Mouse (Mus musculus) ovary, postnatal 10 days (tissue): ENCODE results near the gene Antxr2.

Experiments
- DNase-seq: peaks from one replicate; pipeline ENCODE4 v3.0.0; 2022; ENCODE audit warnings: low spot score

The Antxr2 gene

GRCm38 (mm10) chr5:97907482-97907881 lies 123.4 kb downstream of the Antxr2 start:
- no peak for DNase-seq

DNA sequence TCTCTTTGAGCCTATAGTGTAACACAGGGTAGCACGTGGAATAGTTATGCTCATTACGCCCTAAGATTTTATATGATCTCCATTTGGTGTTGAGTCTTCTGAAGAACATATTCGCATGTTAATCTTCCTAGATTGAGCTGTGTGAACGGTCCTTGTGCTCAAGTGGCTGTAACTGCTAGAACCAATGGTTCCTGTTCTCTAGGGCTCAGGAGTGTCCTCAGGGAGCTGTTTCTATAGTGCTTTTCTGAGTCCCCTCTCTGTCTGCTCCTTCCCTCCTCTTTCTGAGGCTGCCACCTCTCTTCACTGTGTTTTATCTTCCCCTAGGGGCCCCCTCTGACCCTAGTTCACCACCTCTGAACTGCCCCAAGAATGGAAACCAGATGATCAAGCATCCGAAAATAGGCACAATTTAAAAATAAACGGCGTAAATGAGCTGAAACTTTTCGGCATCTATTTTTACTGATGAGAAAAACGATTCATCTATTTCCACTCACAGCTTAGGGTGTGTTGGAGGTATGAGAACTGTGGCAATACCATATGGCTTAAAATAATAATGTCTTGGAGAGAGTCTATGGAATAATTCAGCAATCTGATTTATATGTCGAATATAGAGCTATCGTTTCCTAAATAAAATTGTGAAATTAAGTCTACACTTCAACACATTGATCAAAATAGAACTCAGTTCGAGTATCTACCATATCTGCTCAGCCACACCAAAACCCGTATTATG lies 124.1 kb downstream of the Antxr2 start:
- DNase-seq: no peak

- no peak for DNase-seq
These were observed 125.0 kb downstream of the Antxr2 start for GRCm38 (mm10) chr5:97905856-97906255.

GRCm38 (mm10) chr5:97901096-97901495 lies 129.7 kb downstream of the Antxr2 start:
- DNase-seq: no peak

DNA sequence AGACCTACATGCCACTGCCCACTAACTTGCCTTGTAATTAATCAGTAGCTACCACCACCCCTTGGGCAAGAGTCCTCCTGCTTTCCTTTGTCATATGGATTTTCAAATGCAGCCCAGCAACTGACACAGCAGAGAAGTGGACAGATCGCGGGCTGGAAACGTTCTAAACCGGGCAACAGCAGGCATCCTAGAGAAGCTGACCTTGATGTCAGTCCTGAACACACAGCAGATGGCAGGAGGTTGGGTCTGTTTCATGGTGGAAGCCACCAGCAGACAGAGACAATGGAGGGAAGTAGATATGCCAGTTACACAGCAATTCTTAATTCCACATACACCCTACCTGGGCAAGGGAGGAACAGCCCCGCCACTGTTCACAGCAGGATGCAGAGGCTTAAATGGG lies 131.5 kb downstream of the Antxr2 start:
- no peak for DNase-seq

- DNase-seq: no peak
These were observed 145.4 kb downstream of the Antxr2 start for GRCm38 (mm10) chr5:97885427-97885826.

DNA sequence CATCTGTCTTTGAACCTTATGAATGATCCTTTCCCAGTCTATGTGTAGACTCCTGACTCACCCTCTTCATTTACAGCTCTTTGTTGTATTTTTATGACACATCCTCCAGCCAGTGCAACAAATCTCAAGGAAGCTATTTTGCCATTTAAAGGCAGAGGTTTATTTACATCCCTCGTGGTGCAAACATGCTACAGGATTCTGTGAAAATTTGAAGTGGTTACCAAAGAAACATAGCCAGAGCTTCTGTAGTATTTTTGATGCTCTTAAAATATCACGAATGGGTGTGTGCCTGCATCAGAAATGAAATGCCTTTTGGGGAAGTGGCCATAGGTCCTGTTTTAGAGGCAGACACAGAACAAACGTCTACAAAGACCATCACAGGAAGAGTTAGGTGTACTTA lies 146.7 kb downstream of the Antxr2 start:
- no peak for DNase-seq

DNA sequence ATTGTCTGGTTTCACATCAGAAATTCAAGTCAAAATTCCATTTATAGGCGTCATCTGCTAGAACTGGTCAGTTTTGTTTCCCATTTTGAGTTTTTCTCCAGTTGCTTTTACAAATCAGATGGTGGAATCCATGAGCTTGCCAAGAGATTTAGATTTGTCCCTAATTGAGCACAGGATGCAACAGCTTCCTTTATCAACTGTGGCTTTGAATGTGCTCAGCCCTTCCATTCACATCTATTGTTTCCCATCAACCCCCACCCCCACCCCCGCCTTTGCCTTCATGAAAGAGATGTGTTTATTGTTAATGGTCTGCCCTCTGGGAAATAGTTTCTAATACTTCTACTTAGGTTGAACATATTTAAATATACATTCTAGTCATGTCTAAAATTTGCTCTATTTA lies 149.4 kb downstream of the Antxr2 start:
- DNase-seq: no peak

- DNase-seq: no peak
These were observed 150.7 kb downstream of the Antxr2 start for GRCm38 (mm10) chr5:97880115-97880514.

- no peak for DNase-seq
These were observed 152.0 kb downstream of the Antxr2 start for GRCm38 (mm10) chr5:97878871-97879270.

DNA sequence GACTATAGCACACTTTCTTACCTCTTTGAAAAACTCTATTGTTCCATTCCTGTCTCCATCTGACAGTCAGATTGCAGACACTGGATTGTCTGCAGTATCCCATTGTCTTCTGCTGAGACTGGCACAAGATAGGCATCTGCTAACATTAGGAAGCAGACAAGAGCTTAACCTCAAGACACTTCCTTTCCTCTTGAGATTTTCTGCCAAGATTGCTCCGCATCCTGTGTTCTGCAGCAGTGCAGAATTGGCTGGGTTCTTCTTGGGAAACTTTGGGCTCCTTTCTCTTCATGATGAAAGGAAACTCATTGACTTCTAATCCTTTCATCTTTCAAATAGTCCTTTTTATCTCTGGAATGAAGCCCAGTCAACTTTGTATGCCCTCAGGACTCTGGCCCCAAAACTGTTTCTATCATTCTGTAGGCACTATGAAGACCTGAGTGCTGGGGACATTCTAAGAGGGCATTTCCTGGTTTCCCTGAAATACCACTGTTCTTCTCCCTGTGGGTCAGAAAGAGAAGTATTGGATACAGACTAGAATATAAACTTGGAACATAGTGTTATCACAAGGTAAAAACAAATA lies 152.5 kb downstream of the Antxr2 start:
- no peak for DNase-seq

DNA sequence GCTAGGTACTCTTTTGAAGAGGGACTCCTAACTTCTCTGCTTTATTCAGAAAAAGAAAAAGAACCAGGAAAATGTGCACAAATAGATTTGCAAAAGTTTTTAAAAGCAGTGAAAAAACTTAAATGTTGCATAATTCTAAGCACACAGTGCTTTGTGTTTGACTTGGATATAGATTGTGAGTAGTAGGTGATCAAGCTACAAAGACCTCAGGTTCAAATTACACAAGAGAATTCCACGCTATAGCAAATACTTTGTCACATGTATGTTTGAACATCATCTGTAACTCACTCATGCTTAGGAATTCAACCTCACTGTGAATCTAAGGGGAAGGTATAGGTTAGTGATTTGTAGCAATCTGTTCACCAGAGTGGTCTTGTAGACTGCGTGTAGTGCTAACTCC lies 153.9 kb downstream of the Antxr2 start:
- no peak for DNase-seq

DNA sequence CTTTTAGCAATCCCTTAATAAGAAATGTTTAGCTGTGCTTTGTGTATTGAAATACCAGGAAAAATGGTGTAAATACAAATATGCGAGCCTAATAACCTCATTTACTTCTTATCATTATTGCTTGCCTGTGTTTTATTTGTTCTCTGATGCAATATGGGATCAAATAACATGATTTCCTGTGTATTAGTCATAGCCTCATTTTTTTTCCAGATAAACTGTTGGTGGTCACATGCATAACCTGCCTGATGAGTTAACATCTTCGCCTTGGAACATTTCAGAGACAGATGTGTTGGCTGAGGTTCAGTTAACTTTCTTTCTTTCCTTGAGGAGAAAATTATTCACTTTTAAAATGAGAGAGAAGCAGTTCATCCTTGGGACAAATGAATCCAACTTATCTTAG lies 162.9 kb downstream of the Antxr2 start:
- DNase-seq: no peak

GRCm38 (mm10) chr5:97866975-97867374 lies 163.9 kb downstream of the Antxr2 start:
- no peak for DNase-seq

DNA sequence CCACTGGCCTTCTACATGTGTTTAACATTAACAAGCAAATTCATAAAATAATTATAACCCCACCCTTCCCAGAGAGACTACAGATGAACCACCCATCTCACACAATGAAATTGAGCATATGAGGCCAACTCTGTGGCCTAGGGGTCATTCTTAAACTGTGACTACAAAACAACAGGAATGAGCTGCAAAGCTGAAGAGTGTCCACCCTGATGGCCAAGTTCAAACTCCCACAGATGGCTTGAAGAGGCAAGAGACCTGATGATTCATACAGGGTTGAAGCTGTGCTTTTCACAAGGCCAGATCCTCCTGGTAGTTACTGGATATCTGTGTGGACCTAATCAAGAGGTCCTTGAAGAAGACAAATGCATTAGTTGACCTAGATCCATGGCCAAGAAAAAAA lies 173.7 kb downstream of the Antxr2 start:
- no peak for DNase-seq

DNA sequence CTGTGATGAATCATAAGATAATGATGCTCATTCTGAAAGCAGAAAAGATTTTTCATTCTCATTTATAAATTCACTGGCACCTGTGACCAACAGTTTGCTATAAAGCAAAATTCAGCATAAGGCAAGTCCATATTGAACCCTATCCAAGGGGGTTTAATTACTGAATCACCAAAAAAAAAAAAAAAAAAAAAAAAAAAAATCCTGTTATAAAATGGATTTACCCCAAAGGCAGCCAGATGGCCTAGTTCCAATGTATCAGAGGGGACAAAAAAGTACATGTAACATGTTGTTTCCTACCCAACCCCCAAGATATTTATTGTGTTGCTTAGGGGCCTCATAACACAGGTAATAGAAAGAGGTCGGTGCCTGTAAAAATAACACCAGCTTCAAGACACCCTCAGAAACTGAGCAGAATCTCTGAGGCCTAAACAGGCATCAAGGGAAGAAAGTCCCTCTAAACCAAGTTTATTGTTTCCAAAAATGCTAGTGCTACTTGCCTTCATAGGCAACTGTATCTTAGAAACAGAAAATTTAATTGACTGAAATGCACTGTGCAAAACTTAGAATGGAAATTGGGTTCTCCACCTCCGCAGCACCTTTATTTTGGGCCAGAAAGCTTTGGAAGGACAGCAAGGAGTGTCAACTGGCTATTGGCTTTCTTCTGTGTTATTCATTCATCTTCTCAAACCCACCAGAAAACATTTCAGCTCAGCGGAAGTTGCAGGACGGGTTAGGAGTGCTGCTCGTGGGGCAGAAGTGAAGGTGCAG lies 178.7 kb downstream of the Antxr2 start:
- no peak for DNase-seq

- DNase-seq: no peak
These were observed 183.5 kb downstream of the Antxr2 start for GRCm38 (mm10) chr5:97847204-97847895.

DNA sequence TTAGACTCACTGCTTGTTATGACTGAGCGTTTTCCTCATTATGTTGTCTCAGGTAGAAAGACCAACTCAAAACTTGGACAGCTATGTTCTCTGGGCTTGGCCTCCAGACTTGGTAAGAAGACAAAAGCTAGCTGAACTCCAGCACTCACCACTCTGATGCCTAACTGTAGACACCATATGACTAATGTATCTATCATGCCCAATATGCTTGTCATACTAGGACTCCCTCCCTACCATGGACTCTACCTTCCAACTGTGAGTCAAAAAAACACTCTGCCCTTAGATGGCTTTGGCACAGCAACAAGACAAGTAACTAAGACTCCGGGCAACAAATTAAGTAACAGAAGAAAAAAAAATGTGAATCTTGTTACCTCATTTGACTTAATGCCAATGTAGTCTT lies 184.3 kb downstream of the Antxr2 start:
- no peak for DNase-seq

GRCm38 (mm10) chr5:97842016-97842415 lies 188.8 kb downstream of the Antxr2 start:
- DNase-seq: no peak

- no peak for DNase-seq
These were observed 190.9 kb downstream of the Antxr2 start for GRCm38 (mm10) chr5:97839924-97840279.

DNA sequence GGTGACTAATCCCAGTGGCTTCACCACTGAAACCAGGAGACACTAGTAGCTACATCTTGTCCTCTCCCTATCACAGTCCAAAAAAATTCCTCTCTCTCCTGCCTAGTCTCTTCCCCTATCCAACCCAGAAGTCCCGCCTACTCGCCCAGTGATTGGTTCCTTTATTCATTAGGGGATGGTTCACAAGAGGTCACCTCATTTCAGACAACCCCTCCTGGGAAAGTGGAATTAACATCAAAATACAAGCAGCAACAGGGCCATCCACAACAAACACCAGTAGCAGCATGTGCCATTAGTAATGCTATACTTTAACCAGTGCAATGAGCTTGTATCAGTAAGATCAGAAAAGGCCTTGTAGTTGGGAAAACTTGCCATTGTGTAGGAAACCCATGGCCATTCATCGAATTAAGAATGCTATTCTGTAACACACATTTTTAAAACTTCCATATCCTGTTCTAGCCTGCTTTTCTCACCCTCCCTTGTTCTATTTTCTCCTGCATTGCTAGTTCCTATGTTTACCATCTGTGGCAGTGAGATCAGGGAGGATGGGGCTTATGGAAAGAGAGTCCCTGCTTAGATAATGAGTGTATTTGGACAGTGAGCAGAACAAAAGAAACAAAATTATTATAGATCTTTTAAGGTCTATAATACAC lies 191.4 kb downstream of the Antxr2 start:
- no peak for DNase-seq

DNA sequence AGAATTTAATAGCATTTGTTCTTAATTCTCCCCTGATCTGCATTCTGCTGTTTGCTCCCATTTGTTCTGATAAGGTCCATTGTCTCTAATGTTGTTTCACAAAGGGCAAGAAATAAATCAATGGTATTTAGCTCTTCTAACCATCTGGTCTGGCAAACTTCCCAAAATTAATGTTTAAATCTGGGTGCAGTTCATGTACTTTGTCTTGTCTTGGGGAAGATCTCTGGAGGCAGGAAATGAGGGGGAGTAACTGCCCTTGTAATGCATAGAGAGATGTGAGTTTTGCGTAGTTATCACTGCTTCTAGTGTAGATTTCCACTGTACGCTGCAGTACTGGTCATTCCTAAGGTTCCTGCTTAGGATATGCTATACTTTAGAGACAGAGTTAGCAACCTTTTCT lies 193.5 kb downstream of the Antxr2 start:
- no peak for DNase-seq
